ENCODE assay signal across 28 mouse cellular contexts in the genomic region with DNA sequence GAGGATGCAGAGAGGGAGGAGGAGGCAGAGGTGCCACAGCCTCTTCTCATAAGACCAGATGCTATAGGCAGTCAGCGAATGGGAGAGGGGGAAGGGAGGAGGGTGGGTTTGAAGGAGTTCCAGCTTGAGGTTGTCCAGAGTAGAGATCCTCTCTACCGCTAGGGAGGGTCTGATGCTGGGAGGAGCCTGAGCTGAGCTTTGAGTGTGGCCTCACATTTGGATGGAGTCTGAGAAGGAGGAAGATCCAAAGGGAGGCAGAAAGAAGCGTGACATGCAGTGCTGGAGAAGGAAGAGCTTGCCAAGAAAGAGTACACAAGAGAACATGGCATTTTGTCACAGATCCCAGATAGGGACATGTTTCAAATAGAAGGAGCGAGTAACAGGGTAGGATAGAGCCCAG. TPM values are rescaled to one million over a fixed set of nuclear protein-coding genes. Genes with fewer than 3 reads are reported as not detected.
DNase-seq lines count a peak whose midpoint lies in the region; ATAC-seq and TF ChIP-seq lines count a peak whose summit lies in the region.
"Had no signal": no experiment of that assay in that cellular context is flagged by ENCODE, and none has a peak within 500 bp of the region (broad histone marks: within the 10 kb centered on the region; RNA-seq: fewer than 3 reads in every experiment).

No protein-coding gene starts in this region.

- peaks cover 14% of the 10 kb centered on the region for H3K4me1 ChIP-seq in forebrain, embryonic 15.5 days
- peaks cover 7% of the 10 kb centered on the region; the same call in 1 of the 2 replicates for H3K4me1 ChIP-seq in forebrain, embryonic 13.5 days
- H3K4me1 ChIP-seq in midbrain, embryonic 11.5 days (ENCODE audit: control insufficient read depth, insufficient read depth, low read length), result no peaks in the 10 kb centered on the region
- H3K4me1 ChIP-seq: embryonic facial prominence, embryonic 13.5 days; embryonic facial prominence, embryonic 15.5 days had no signal

- no peak overlapping the region for H3K4me3 ChIP-seq in forebrain, embryonic 15.5 days
- no peak overlapping the region for H3K4me3 ChIP-seq in forebrain, embryonic 13.5 days
- no peak overlapping the region for H3K4me3 ChIP-seq in layer of hippocampus, adult 2 months
- no peak overlapping the region for H3K4me3 ChIP-seq in midbrain, embryonic 11.5 days (ENCODE audit: low read depth, low read length)
- H3K4me3 ChIP-seq: embryonic facial prominence, embryonic 13.5 days; embryonic facial prominence, embryonic 15.5 days; erythroblast, embryonic 14.5 days; forebrain, embryonic 10.5 days; forebrain, embryonic 12.5 days had no signal

- 61% methylated on average over 4 of the region's 4 CpGs for WGBS in forebrain, embryonic 15.5 days
- 66% methylated on average over 4 of the region's 4 CpGs for WGBS in forebrain, embryonic 13.5 days
- WGBS in midbrain, embryonic 11.5 days, result 66% methylated on average over 4 of the region's 4 CpGs

- H3K4me2 ChIP-seq in forebrain, embryonic 15.5 days (replicated peaks), result no peak overlapping the region
- H3K4me2 ChIP-seq in forebrain, embryonic 13.5 days, result no peak overlapping the region
- no peak overlapping the region for H3K4me2 ChIP-seq in midbrain, embryonic 11.5 days
- H3K4me2 ChIP-seq: embryonic facial prominence, embryonic 13.5 days; embryonic facial prominence, embryonic 15.5 days; forebrain, embryonic 12.5 days had no signal

- H3K9me3 ChIP-seq in forebrain, embryonic 15.5 days, result no peaks in the 10 kb centered on the region
- no peaks in the 10 kb centered on the region for H3K9me3 ChIP-seq in forebrain, embryonic 13.5 days (replicated peaks)
- H3K9me3 ChIP-seq in midbrain, embryonic 11.5 days (ENCODE audit: control insufficient read depth, low read length), result no peaks in the 10 kb centered on the region
- H3K9me3 ChIP-seq: embryonic facial prominence, embryonic 13.5 days; embryonic facial prominence, embryonic 15.5 days; forebrain, embryonic 10.5 days; forebrain, embryonic 12.5 days had no signal

- DNase-seq in layer of hippocampus, adult 2 months (ENCODE audit: low spot score in 2 of 2), result no peak
- no peak for DNase-seq in layer of hippocampus, postnatal 36 days
- peak; percentile 45 for DNase-seq in right cerebral cortex, adult 18-20 months
- DNase-seq in right cerebral cortex, postnatal 25 days, result no peak
- DNase-seq in midbrain, embryonic 11.5 days (ENCODE audit: low spot score, missing footprints), result no peak
- DNase-seq: adrenal gland, adult 8-10 months; adrenal gland, postnatal 14 days; adrenal gland, postnatal 36 days; B cell, adult 2 months; cerebellum, adult 11 months; cerebellum, adult 18-20 months; cerebellum, adult 8-10 months; cerebellum, adult 9-11 months; cerebellum, postnatal 14 days; cerebellum, postnatal 36 days; embryo, embryonic 11 days had no signal

- H3K36me3 ChIP-seq in forebrain, embryonic 15.5 days, result no peaks in the 10 kb centered on the region
- no peaks in the 10 kb centered on the region for H3K36me3 ChIP-seq in forebrain, embryonic 13.5 days (ENCODE audit: poor library complexity, severe bottlenecking)
- H3K36me3 ChIP-seq in midbrain, embryonic 11.5 days (ENCODE audit: control insufficient read depth, insufficient read depth, low read length), result no peaks in the 10 kb centered on the region
- H3K36me3 ChIP-seq: embryonic facial prominence, embryonic 13.5 days; embryonic facial prominence, embryonic 15.5 days; forebrain, embryonic 10.5 days; forebrain, embryonic 12.5 days had no signal

- H3K27me3 ChIP-seq in forebrain, embryonic 15.5 days, result peaks cover 10% of the 10 kb centered on the region; the same call in 1 of the 2 replicates
- peaks cover 56% of the 10 kb centered on the region for H3K27me3 ChIP-seq in forebrain, embryonic 13.5 days
- peaks cover 15% of the 10 kb centered on the region for H3K27me3 ChIP-seq in midbrain, embryonic 11.5 days (ENCODE audit: control insufficient read depth, insufficient read depth, low read length)

- H3K27ac ChIP-seq in forebrain, embryonic 15.5 days (replicated peaks), result 0 out of 2 replicates have a peak overlapping the region, but pooled peaks have one; percentile 17
- H3K27ac ChIP-seq in forebrain, embryonic 13.5 days, result no peak overlapping the region
- H3K27ac ChIP-seq in layer of hippocampus, adult 2 months, result peak overlapping the region; percentile 36; the same call in 1 of the 2 replicates
- no peak overlapping the region for H3K27ac ChIP-seq in midbrain, embryonic 11.5 days (ENCODE audit: low read depth, low read length)
- H3K27ac ChIP-seq: embryonic facial prominence, embryonic 13.5 days; embryonic facial prominence, embryonic 15.5 days; forebrain, embryonic 10.5 days; forebrain, embryonic 12.5 days had no signal

- ATAC-seq in forebrain, embryonic 15.5 days (replicated peaks), result 0 out of 2 replicates have a peak, but pooled peaks have one; percentile 2
- no peak for ATAC-seq in forebrain, embryonic 13.5 days
- no peak for ATAC-seq in midbrain, embryonic 11.5 days (ENCODE audit: low FRiP score)
- ATAC-seq: activated CD4-positive, CD25-positive, alpha-beta regulatory T cell, adult 4 months; forebrain, embryonic 16.5 days had no signal

- no peak for TF ChIP-seq CTCF in layer of hippocampus, adult 2 months (conservative IDR thresholded peaks at IDR 0.05)

- H3K9ac ChIP-seq in forebrain, embryonic 15.5 days (replicated peaks), result no peak overlapping the region
- no peak overlapping the region for H3K9ac ChIP-seq in forebrain, embryonic 13.5 days
- no peak overlapping the region for H3K9ac ChIP-seq in midbrain, embryonic 11.5 days (ENCODE audit: low read length)
- H3K9ac ChIP-seq: embryonic facial prominence, embryonic 13.5 days; embryonic facial prominence, embryonic 15.5 days; forebrain, embryonic 12.5 days had no signal

RNA-seq across cellular contexts. Expression of a gene that starts 11.1 kb away (rescaled TPM):
- polyA plus RNA-seq in forebrain, embryonic 15.5 days (2015; fragmentation: Nextera tagmentation; extraction: Ambion mirVana), result 34.5 and 36.2 TPM in 2 replicates
- polyA plus RNA-seq in forebrain, embryonic 13.5 days (2015; fragmentation: Nextera tagmentation; extraction: Ambion mirVana), result 23.1 and 26.2 TPM in 2 replicates
- total RNA-seq in layer of hippocampus, adult 2 months (2021), result 100 to 1,000 TPM; 106 to 112 TPM
- total RNA-seq in layer of hippocampus, postnatal 36 days (2021), result 100 to 1,000 TPM; 106 to 112 TPM
- 5.1 and 6.2 TPM in 2 replicates for polyA plus RNA-seq in midbrain, embryonic 11.5 days (2014; fragmentation: Nextera tagmentation; extraction: Ambion mirVana)
- total RNA-seq: common myeloid progenitor, adult 5-6 weeks had no signal
- polyA plus RNA-seq: activated CD4-positive, CD25-positive, alpha-beta regulatory T cell, adult 4 months; erythroblast, embryonic 14.5 days had no signal

RNA-seq across cellular contexts. Expression of a gene that starts 15.2 kb away (rescaled TPM):
- polyA plus RNA-seq in forebrain, embryonic 15.5 days (2015; fragmentation: Nextera tagmentation; extraction: Ambion mirVana), result 4.7 and 4.8 TPM in 2 replicates
- 2.1 and 3.1 TPM in 2 replicates for polyA plus RNA-seq in forebrain, embryonic 13.5 days (2015; fragmentation: Nextera tagmentation; extraction: Ambion mirVana)
- total RNA-seq in layer of hippocampus, adult 2 months (2021), result 1 to 10 TPM in 1 of 2 experiments, under 1 TPM in 1; 0.56 to 1.0 TPM
- under 1 TPM; 0.43 to 0.65 TPM for total RNA-seq in layer of hippocampus, postnatal 36 days (2021)
- polyA plus RNA-seq in midbrain, embryonic 11.5 days (2014; fragmentation: Nextera tagmentation; extraction: Ambion mirVana), result 1.7 and 2.0 TPM in 2 replicates
- total RNA-seq: adrenal gland, adult 18-20 months; adrenal gland, adult 8-10 months; adrenal gland, postnatal 14 days; adrenal gland, postnatal 36 days; common myeloid progenitor, adult 5-6 weeks; MEL had no signal
- polyA plus RNA-seq: activated CD4-positive, CD25-positive, alpha-beta regulatory T cell, adult 4 months; erythroblast, embryonic 14.5 days had no signal

RNA-seq across cellular contexts. Expression of a gene that starts 17.1 kb away (rescaled TPM):
- 4.2 and 4.6 TPM in 2 replicates for polyA plus RNA-seq in forebrain, embryonic 15.5 days (2015; fragmentation: Nextera tagmentation; extraction: Ambion mirVana)
- polyA plus RNA-seq in forebrain, embryonic 13.5 days (2015; fragmentation: Nextera tagmentation; extraction: Ambion mirVana), result 5.1 TPM in 2 replicates
- 1 to 10 TPM; 2.6 to 2.7 TPM for total RNA-seq in layer of hippocampus, adult 2 months (2021)
- 1 to 10 TPM; 2.6 to 3.4 TPM for total RNA-seq in layer of hippocampus, postnatal 36 days (2021)
- polyA plus RNA-seq in midbrain, embryonic 11.5 days (2014; fragmentation: Nextera tagmentation; extraction: Ambion mirVana), result 7.8 and 9.0 TPM in 2 replicates

RNA-seq across cellular contexts. Expression of a gene that starts 25.3 kb away (rescaled TPM):
- polyA plus RNA-seq in forebrain, embryonic 15.5 days (2015; fragmentation: Nextera tagmentation; extraction: Ambion mirVana), result 97.9 and 99.8 TPM in 2 replicates
- polyA plus RNA-seq in forebrain, embryonic 13.5 days (2015; fragmentation: Nextera tagmentation; extraction: Ambion mirVana), result 89.1 and 107 TPM in 2 replicates
- 10 to 100 TPM; 31.1 to 31.8 TPM for total RNA-seq in layer of hippocampus, adult 2 months (2021)
- total RNA-seq in layer of hippocampus, postnatal 36 days (2021), result 10 to 100 TPM; 28.2 to 29.4 TPM
- 97.2 and 102 TPM in 2 replicates for polyA plus RNA-seq in midbrain, embryonic 11.5 days (2014; fragmentation: Nextera tagmentation; extraction: Ambion mirVana)

RNA-seq across cellular contexts. Expression of a gene that starts 31.8 kb away (rescaled TPM):
- polyA plus RNA-seq in forebrain, embryonic 15.5 days (2015; fragmentation: Nextera tagmentation; extraction: Ambion mirVana), result 17.3 and 17.4 TPM in 2 replicates
- polyA plus RNA-seq in forebrain, embryonic 13.5 days (2015; fragmentation: Nextera tagmentation; extraction: Ambion mirVana), result 16.8 and 19.0 TPM in 2 replicates
- total RNA-seq in layer of hippocampus, adult 2 months (2021), result 10 to 100 TPM; 25.2 to 26.3 TPM
- total RNA-seq in layer of hippocampus, postnatal 36 days (2021), result 10 to 100 TPM; 22.7 to 25.4 TPM
- polyA plus RNA-seq in midbrain, embryonic 11.5 days (2014; fragmentation: Nextera tagmentation; extraction: Ambion mirVana), result 13.5 and 18.1 TPM in 2 replicates

Comparison
In these comparisons a context has a peak if more than half of its experiments do, and no peak if none do; other contexts are left out.
1. H3K27ac ChIP-seq: peak in forebrain, embryonic 15.5 days (single experiment) and layer of hippocampus, adult 2 months (single experiment); none in forebrain, embryonic 13.5 days (single experiment) and midbrain, embryonic 11.5 days (single experiment).